Mouse (Mus musculus): Measurements from ENCODE around the gene Bcam.
A peak's percentile ranks its signal among the peaks of the same experiment; 100 is the strongest.

Bcam gene

DNA sequence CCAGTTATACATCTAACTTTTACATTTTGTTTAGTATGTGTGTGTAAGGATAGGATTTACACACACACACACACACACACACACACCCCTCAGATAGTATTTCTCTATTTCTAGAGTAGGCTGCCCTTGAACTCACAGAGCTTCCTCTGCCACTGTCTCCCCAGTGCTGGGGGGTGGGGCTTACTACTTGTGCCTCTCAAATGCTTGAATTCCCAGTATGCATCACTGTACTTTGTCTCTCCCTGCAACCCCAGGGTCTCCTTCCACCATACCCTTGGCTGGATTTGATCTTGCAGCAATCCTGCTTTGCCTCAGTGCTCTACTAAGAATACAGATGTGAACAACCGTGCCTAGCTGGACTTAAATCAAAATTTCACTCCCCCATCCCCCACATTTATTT lies 16.8 kb downstream of the Bcam start:
- DNase-seq (ENCODE audit: extremely low read depth, low read depth), result no peak

DNA sequence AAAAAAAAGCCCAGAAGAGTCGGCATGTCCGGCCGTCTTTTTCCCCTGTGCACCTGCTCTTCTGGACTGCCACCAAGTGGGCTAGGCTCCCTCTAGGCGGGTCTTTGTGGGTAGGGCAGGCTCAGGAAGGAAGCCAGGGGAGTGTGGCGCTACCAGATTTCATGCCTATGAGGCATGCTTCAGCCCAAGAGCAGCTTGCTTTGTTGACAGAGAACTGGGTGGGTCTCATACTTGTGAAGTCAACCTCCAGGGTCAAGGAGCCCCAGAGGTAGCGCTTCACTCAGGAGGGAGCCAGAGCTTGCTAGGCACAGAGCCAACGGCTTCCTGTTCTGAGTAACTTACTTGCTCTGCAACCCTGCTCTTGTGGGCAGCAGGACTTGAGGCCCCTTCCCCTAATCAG lies 17.2 kb downstream of the Bcam start:
- no peak for DNase-seq (ENCODE audit: extremely low read depth, low read depth)

DNA sequence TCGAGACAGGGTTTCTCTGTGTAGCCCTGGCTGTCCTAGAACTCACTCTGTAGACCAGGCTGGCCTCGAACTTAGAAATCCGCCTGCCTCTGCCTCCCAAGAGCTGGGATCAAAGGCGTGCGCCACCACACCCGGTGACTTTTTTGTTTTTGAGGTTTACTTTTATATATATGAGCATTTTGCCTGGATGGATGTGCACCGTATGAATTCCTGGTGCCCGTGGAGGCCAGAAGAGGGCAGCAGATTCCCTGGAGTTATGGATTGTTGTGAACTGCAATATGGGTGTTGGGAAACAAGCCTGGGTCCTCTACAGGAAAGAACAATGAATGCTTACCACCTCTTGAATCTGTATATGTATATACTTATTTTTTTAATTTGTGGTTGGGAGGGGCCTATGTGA lies 18.2 kb downstream of the Bcam start:
- no peak for DNase-seq (ENCODE audit: extremely low read depth, low read depth)

DNA sequence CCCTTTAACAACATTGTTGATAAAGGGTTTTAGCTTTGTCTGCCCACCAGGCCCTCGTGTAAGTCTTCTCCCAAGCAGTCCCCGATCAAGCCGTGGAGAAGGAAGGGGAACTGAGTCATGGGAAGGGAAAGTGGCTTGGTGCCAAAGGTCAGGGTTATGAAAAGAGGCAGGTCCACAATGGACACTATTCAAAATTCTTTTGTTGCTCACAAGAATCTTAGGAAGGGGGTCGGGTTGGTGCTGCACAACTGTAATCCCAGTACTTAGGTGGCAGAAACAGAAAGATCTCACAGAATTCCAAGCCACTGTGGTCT lies 19.8 kb downstream of the Bcam start:
- no peak for DNase-seq (ENCODE audit: extremely low read depth, low read depth)

DNA sequence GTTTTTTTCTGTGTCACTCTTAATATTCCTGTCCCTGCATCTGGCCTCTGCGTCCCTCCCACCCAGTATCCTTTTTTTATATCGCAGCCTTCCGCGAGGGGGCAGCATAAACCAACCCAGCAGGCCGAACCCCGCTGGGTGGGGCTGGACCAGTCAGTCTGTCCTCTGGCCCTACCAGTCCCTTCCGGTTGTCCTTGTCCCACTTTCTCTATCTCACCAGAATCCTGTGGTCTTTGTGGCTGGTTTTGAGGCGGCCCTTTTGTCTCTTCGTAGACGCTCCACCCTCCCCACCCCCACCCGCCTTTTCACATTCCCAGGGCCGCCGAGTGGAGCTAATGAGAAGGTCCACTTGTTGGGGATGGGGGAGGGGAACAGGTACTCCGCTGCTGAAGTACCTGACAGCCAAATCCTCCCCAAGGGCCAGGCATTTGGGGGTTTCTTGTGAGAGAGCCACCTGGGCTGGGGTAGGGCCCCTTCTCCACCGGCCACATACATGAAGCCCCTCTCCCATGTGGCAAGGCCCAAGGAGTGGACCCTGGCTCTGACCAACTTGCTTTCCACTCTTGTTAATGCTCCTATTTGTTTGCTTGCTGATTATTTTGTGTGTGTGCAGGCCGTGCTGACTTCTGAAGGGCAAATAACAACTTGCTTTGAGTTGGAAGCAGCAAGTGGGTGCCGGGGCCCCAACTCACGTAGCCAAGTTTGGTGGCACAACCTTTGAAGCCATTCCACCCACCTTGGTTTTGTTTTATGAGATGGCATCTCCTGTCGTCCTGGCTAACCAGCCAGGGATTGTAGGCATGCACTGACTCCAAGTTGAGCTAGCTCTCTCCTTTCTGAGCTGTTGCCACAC lies 20.4 kb downstream of the Bcam start, which contains the start of gene Nectin2:
Gene Nectin2, minus strand, starts transcription at position 267 of the 853 bp plus-strand sequence.
- peak; percentile 56 for DNase-seq (ENCODE audit: extremely low read depth, low read depth)

GRCm38 (mm10) chr7:19749389-19750216 lies 21.2 kb downstream of the Bcam start:
- peak; percentile 87 for DNase-seq (ENCODE audit: extremely low read depth, low read depth)

DNA sequence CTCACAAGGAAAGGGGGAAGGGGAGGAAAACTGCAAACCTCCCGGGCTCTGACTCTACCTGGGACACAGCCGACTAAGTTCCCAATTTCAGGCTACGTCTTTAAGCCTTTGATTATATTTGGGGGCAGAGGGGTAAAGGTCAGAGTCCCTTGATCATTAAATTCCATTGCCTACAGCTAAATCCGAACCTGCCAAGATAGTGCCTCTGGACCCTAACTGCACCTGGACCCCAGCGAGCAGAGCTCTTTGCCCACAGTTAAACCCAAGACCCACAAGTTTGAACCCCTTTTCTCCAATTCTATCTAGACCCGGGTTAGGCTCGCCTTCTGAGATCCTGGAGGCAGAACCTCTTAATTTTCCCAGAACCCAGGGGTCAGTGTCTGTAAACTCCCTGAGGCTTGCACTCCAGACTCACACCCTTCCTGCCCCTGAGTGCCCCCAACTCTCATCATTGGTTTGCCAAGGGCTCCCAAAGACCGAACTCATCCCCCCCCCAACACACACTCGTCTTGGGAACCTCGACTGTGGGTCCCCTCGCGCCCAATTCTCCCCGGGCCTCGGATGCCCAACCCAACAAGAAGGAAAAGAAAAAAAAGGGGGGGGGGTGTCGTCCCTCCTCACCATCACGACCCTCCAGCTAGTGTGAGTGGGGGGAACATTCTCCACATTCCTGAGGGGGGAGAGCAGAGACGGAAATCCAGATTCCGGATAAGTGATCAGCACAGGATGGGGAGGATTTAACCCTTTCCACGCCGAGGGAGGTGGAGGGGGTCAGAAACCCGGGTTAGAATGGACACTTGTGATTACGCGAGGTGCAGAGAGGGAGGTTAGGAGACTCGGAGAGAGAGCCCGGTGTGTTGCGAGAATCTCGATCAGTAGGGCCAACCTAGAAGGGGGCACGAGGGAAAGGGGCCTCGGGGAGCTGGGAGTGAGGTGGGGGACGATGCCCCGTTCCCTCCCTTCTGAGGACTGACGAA lies 22.3 kb downstream of the Bcam start:
- no peak for DNase-seq (ENCODE audit: extremely low read depth, low read depth)

DNA sequence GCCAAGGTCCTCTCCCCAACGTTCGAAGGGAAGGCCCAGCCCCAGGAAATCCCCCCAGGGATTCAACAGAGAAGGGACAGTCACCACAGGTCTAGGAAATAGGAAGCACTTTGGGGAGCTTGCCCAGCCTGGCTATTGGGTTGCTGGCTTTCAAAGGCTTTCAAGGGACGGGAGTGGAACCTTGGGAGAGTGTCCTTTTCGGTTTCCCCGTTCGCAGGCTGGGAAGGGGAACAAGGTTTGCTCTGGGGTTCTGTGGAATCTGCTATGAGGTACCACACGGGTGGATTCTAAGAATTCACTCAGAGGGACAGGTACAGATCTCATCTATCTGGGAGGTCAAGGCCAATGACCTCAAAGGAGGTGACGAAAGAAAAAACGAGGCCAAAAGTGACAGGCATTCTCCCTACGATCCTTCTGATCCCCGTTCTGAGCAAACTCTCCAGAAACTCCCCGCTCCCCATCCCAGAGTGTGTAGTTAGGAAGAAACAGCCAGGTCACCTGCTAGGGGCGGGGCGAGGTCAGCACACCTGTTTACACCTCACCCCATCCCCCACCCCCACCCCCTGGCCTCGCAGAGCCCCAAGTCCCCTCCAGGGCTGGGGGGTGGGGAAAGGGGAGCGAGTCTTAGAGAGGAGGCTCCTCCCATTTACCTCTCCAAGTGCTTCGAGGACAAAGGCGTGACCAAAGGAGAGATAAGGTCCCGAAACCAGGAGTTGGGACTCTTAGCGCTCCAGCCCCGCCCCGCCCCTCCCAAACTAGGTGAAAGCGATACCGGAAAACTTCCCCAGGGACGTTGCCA lies 23.2 kb downstream of the Bcam start:
- no peak for DNase-seq (ENCODE audit: extremely low read depth, low read depth)

DNA sequence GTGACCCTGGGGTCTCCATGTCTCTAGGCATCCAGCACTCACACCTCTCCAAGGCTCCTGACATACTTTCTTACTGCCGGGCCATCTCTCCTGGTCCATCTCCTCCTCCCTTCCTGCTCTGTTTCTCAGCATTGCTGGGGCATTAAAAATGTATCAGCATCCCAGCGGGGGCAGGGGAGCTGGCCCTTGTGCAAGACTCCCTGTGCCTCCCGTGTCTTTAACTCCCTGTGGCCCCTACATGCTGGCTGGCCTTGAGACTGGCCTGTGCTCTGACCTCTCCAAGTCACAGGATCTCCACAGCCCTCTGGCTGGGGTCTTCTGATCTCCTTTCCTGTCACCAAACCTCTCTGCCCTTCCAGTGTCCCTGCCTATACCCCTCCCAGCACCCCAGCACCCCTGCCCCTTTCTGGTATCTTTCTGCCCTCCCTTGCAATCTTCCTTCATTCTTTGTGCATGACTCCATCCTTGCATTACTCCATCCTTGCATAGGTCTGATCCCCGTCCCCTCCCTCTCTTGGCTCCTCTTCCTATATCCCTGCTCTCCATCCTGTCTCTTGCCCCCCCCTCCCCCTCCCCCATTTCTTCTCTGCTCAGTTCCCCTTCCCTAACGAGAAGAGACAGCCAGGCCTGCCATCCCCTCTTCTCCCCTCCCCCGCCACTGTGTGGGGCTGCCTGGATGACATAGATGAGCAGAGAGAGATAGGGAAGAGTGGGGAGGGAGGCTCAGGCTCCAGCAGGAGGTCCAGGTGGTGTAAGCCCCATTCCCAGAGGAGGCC lies 24.2 kb downstream of the Bcam start:
- DNase-seq (ENCODE audit: extremely low read depth, low read depth), result no peak

DNA sequence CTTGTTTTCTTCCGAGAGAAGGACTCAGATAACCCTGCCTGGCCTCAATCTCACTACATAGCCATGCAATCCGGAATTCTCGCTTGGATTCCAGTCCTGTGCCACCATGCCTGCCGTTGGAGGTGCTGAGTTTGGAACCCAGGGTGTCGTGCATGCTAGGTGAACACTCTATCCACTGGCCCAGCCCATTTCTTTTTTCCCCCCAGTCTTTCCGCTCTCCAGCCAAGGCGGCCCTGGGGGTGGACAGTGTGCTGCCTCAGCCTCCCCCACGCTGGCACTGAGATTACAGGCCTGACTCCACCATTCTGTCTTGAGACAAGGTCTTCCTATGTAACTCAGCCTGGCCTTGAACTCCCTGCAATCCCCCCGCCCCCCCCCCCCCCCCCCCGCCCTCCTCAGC lies 24.8 kb downstream of the Bcam start:
- DNase-seq (ENCODE audit: extremely low read depth, low read depth), result no peak

DNA sequence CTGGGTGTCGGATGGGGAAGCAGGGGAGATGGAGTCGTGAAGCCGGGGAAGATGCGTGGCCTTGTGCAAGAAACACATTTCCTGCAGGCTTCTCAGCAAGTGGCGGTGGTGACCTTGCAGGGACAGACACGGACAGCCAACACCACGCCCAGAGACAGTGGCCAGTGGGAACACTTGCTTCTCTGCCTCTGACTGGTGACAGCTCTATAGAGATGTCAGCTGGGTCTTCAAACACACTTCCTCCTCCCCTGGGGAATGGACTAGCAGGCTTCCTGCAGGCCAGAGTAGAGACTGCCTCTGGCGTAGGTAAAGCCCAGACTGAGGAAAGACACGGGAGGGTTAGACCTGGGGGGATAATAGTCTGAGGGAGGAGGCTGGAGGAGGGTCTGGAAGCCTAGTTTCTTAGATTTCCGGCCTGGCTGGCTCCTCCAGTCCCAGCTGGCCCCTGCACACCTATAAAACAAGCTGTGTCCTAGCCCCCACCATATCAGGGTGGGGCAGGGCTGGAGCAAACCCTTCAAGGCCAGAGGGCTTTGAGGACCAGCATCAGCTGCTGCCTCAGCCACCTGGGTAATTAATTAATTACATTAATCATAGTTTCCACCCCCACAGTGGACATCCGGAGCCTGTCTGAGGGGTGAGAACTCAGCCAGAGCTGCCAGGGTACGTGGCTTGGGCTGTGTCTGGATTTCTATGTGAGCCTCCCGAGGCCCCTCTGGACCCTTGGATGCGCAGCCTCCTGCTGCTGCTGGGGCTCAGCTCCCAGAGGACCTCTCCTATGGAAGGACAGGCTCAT lies 26.0 kb downstream of the Bcam start:
- DNase-seq (ENCODE audit: extremely low read depth, low read depth), result no peak

- DNase-seq (ENCODE audit: extremely low read depth, low read depth), result no peak
Observed at GRCm38 (mm10) chr7:19743791-19744190, 27.0 kb downstream of the Bcam start.

GRCm38 (mm10) chr7:19742468-19742867 lies 28.3 kb downstream of the Bcam start:
- DNase-seq (ENCODE audit: extremely low read depth, low read depth), result no peak

DNA sequence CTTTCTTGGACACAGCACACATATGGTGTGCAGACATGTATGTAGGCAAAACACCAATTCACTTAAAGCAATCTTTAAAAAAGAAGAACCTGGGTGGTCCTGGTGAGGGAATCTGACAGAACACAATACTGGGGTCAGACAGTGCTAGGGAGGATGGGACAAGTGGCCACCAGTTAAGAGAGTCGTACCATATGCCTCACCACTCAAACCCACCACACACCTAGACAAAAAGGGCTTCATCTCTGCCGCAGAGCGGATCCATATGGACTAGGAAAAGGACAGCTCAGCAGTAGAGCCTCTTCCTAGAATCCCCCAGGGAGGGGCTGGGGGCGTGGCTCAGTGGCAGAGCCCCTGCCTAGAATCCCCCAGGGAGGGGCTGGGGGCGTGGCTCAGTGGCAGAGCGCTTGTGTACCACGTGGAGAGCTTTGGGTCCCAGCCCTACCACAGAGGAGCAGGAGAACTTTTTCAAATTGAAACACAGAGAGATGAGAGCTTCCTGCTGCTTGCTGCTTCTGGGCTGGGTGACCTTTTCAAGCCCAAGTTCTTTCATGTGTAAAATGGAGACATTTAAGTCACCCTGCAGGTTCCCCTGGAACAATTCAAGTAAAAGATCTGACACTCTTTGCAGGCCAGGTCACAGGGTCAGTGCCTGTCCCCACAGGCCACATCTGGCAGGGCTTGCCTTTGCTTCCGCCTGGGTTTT lies 29.3 kb downstream of the Bcam start:
- DNase-seq (ENCODE audit: extremely low read depth, low read depth), result no peak

DNA sequence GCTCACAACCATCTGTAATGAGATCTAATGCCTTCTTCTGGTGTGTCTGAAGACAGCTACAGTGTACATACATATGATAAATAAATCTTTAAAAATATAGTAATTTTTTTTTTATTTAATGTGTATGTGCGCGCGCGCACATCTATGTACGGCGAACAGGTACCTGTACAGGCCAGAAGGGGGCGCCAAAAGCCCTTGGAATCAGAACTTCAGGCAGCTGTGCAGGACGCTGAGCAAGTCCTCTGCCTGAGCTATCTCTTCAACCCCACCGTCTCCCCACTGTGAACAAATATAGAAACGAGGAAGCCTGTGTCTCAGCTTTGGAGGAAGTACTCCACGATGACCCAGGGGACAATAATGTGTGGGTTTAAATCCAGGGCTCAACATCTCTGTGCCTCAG lies 30.5 kb downstream of the Bcam start:
- DNase-seq (ENCODE audit: extremely low read depth, low read depth), result no peak

GRCm38 (mm10) chr7:19738771-19739170 lies 32.0 kb downstream of the Bcam start:
- DNase-seq (ENCODE audit: extremely low read depth, low read depth), result no peak

DNA sequence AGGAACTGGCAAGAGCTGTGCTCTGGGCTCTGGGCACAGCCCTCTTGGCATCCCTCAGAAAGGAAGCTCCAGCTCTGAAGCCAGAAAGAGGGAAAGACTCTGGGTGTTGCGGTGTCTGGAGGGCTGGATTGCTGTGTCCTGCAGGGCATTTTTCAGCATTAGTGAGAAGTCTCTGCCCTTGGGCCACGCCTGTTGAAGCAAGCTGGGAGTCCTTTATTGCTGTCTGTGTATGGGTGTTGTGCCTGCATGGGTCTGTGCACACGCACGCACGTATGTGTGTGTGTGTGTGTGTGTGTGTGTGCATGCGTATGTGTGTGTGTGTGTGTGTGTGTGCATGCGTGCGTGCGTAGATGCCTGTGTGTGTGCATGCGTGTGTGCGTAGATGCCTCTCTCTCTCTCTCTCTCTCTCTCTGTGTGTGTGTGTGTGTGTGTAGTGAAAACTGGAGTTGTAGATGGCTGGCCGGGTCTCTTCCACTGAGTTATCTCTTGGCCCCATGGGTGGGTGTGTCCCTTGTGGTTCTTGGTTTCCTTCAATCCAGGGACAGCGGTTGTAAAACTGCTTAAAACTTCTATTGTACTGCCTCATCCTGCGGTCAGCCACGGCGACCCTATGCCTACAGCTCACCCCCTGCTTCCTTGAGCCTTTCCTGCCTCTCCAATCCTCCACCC lies 34.3 kb downstream of the Bcam start:
- DNase-seq (ENCODE audit: extremely low read depth, low read depth), result peak; percentile 93

GRCm38 (mm10) chr7:19734178-19734666 lies 36.6 kb downstream of the Bcam start:
- no peak for DNase-seq (ENCODE audit: extremely low read depth, low read depth)
